Mouse (Mus musculus) thymus, adult 2 months (tissue): ENCODE results near the gene Irgq. TPM values are rescaled to one million over a fixed set of nuclear protein-coding genes. Genes with fewer than 3 reads are reported as not detected.
"Not testable (repeated sequence)": the region's sequence is repeated elsewhere in the genome, so short reads cannot be mapped to it uniquely, and the experiment has no call there.

ENCODE experiments used
- DNase-seq: peaks from one replicate; pipeline ENCODE4 v3.0.0; 2021
- H3K27ac ChIP-seq: fragments of 200-500 bp; 2 replicates; pipeline ENCODE4 v1.5.1; 2012; ENCODE audit warnings: low read length, control low read depth; ENCODE audit not compliant: control insufficient read depth, insufficient read depth
- H3K27me3 ChIP-seq: fragments of 200-500 bp; 2 replicates; pipeline ENCODE4 v1.6.1; 2012; ENCODE audit warnings: mild to moderate bottlenecking, low read length, moderate library complexity, mixed read lengths; ENCODE audit not compliant: control insufficient read depth, insufficient read depth
- H3K36me3 ChIP-seq: fragments of 200-500 bp; 2 replicates; pipeline ENCODE4 v1.6.1; 2012; ENCODE audit warnings: mild to moderate bottlenecking, low read length, moderate library complexity; ENCODE audit not compliant: control insufficient read depth, insufficient read depth
- H3K4me1 ChIP-seq: fragments of 200-500 bp; replicated peaks from 2 replicates; pipeline ENCODE4 v1.6.1; 2012; ENCODE audit warnings: low read length; ENCODE audit not compliant: control insufficient read depth, insufficient read depth
- H3K4me3 ChIP-seq: fragments of 200-500 bp; 2 replicates; pipeline ENCODE4 v1.5.1; 2012; ENCODE audit warnings: mild to moderate bottlenecking, low read length, control low read depth, moderate library complexity; ENCODE audit not compliant: control insufficient read depth, insufficient read depth
- CTCF ChIP-seq: fragments of 200-500 bp; IDR thresholded peaks from 2 replicates; pipeline ENCODE4 v1.5.1; 2012; ENCODE audit warnings: mild to moderate bottlenecking, control low read depth, low read length, moderate library complexity, borderline replicate concordance; ENCODE audit not compliant: control insufficient read depth, poor library complexity, insufficient read depth; ENCODE audit errors: extremely low read depth
- POLR2A ChIP-seq: fragments of 200-500 bp; IDR thresholded peaks from 2 replicates; pipeline ENCODE4 v1.6.1; 2012; ENCODE audit warnings: mild to moderate bottlenecking, low read length, control low read depth, moderate library complexity; ENCODE audit not compliant: control insufficient read depth, poor library complexity, insufficient read depth; ENCODE audit errors: extremely low read depth
- WGBS: fragments of 180-500 bp; shearing (Covaris S2); methylation state at CpG from one replicate; pipeline ENCODE4 v1.1.7; 2018; 5-methylcytosine and 5-hydroxymethylcytosine counted together
- polyA plus RNA-seq: library from polyadenylated mRNA; depleted of rRNA; stranded (reverse); fragments of >200 nt; gene quantifications from 2 replicates; pipeline ENCODE4 v1.2.3, GENCODE M21; 2012; rRNA removed

The Irgq gene
- polyA plus RNA-seq: 34.7 and 36.6 TPM in 2 replicates

DNA sequence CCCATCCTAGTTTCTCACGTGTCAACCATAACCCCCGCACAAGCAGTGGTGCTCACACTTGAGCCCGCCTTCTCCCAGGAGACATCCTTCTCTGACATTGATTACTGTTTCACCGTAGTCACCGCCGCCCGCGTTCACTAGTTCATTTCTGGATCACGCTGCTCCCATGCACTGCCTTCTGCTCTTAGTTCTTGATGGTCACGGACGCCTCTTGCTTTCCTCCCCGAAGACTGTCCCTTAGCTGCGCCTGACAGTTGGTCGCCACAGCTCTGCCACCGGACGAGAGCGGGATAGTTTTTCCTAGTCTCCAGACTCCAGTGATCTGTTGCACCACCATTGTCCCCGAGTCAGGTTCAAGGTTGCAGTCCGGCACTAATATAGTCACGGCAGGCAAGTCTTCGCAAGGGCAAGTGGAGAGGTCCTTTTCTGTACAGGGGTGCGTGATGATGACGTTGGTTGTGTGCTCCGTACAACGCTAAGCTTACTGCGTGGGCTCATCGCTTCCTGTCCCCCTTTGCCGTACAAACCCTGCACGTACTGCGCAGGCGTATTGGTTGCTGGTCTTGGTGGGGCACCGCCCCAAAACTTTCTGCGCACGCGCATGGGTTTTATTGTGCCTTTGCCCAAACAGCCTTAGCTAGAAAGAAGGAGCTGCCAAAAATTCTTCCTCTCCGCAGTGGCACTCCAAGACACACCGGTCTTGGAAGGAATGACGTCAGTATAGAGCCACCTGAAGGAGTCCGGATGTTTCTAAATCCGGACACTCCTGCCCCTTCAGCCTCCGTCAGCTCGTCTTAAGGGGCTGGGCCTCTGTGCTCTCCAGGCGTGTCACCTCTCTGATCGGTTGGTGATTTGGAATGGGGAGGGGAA lies at the start of gene Irgq:
Gene Irgq, plus strand, starts transcription at position 628 of the 870 bp plus-strand sequence.
- peak; percentile 97 for DNase-seq
- peak within 1 kb of the TSS; percentile 54; the same call in 1 of the 2 replicates for H3K27ac ChIP-seq
- H3K4me1 ChIP-seq: peaks cover 21% of the 10 kb centered on the region
- peak within 1 kb of the TSS; percentile 70 for H3K4me3 ChIP-seq
- H3K27me3 ChIP-seq: no peaks in the 10 kb centered on the region
- 0 out of 2 replicates have a peak, but pooled peaks have one; percentile 56 for TF ChIP-seq POLR2A
- TF ChIP-seq CTCF: peak; percentile 11; the same call in 1 of the 2 replicates
- H3K36me3 ChIP-seq: peaks cover 7% of the 10 kb centered on the region; the same call in 1 of the 2 replicates
- WGBS: under 1% methylated on average over 44 of the region's 44 CpGs

DNA sequence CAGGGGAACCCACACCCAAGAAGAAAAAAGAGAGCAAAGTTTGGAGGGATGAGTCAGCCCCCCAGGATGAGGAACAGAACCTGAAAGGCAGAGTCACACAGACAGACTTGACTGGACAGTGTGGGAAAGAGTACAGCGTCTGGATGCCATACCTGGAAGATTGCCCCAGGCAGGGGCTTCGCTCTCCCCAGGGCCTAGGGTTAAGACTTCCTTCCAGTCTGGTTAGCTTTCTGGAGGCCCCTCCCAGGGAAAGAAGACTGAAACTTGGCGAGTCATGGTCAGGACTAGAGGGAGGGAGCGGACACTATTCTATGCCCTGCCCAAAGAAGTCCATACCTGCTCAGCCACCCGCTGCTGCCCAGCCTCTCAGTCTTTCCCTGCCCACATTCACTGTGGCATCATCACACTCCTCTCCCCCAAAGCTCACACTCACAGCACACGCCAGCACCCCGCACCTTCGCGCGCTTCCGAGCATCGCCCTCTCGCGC lies 49.5 kb upstream of the Irgq start:
- 10% methylated on average over 14 of the region's 14 CpGs for WGBS
- H3K4me1 ChIP-seq: peaks cover 7% of the 10 kb centered on the region
- peak overlapping the region; percentile 81 for H3K4me3 ChIP-seq
- TF ChIP-seq CTCF (no peak), POLR2A (no peak)
- H3K36me3 ChIP-seq: no peaks in the 10 kb centered on the region
- peaks cover 11% of the 10 kb centered on the region; the same call in 1 of the 2 replicates for H3K27me3 ChIP-seq
- H3K27ac ChIP-seq: no peak overlapping the region
- no peak for DNase-seq

DNA sequence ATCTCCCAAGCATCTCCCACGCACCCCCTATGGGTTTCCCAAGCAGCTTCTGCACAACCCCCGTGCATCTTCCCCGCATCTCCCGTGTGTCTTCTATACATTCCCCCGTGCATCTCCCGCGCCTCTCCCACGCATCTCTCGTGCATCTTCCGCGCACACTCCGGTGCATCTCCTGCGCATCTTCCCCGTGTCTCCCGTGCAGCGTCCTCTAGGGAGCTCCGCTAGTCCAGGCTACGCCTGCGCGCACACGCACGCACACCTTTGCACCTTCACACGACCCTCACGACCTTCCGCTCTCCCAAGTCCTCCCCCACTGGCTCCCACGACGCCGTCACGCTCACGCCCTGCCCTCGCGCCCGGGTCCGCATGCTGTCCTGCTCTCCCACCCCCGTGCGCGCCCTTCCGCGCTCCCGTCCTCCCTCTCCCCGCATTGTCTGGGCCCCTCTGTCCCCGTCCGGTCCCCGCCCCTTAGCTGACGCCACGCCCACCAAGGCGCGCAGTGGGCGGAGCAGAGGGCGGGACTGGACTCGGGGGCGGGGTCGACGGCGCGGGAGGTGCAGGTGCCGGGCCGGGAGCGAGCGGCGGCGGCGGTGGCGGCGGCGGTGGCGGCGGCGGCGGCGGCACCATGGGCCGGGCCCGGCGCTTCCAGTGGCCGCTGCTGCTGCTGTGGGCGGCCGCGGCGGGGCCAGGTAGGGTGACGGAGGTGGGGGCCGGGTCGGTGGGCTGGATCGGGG lies 48.8 kb upstream of the Irgq start, which contains the start of gene Cadm4:
Gene Cadm4, plus strand, starts transcription at position 550 of the 734 bp plus-strand sequence.
- Histone ChIP-seq H3K4me1 (peaks cover 7% of the 10 kb centered on the region), H3K27me3 (peaks cover 11% of the 10 kb centered on the region; the same call in 1 of the 2 replicates), H3K4me3 (peak within 1 kb of the TSS; percentile 81), H3K27ac (no peak within 1 kb of the TSS), H3K36me3 (no peaks in the 10 kb centered on the region)
- DNase-seq: peak; percentile 87
- TF ChIP-seq POLR2A (no peak), CTCF (no peak)
- WGBS: 2% methylated on average over 83 of the region's 83 CpGs

DNA sequence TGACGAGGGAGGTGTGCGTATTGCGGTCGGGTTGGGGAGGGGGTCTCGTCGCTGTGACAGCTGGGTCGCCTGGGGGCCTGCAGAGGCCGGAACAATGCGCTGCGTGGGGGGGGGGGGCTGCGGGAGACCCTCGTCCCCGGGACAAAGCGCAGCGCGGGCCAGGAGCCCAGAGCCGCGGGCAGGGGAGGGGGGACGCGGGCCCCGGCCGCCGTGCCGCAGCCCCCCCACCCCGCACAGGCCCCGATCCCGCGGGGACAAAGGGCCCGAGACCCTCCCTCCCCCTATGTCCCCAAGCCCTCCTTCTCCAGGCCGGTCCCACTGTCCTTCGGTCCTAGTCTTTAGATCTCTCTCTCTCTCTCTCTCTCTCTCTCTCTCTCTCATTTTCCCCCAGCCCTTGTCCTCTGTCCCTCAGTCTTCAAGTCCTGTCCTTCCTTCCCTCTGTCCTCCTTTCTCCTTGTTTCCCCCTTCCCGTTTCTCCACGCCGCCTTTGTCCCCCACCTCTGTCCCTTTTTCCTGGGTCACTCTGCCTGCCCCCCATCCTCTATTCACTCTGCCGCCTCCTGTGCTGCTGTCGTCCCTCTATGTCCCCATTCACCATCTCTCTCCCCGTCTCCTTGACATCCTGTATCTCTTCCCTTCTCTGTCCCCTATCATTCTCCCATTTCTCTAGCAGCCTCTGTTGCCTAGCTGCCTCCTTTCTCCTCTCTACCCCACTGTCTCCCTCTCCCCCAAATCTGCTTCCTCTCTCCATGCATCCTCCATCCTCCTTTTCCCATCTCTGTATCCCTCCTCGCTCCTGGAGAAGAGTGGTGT lies 48.1 kb upstream of the Irgq start:
- DNase-seq: no peak
- no peak overlapping the region for H3K27ac ChIP-seq
- TF ChIP-seq POLR2A (no peak), CTCF (no peak)
- 7% methylated on average over 30 of the region's 38 CpGs for WGBS
- peaks cover 7% of the 10 kb centered on the region for H3K4me1 ChIP-seq
- peak overlapping the region; percentile 35 for H3K4me3 ChIP-seq
- H3K27me3 ChIP-seq: peaks cover 11% of the 10 kb centered on the region; the same call in 1 of the 2 replicates
- H3K36me3 ChIP-seq: no peaks in the 10 kb centered on the region

DNA sequence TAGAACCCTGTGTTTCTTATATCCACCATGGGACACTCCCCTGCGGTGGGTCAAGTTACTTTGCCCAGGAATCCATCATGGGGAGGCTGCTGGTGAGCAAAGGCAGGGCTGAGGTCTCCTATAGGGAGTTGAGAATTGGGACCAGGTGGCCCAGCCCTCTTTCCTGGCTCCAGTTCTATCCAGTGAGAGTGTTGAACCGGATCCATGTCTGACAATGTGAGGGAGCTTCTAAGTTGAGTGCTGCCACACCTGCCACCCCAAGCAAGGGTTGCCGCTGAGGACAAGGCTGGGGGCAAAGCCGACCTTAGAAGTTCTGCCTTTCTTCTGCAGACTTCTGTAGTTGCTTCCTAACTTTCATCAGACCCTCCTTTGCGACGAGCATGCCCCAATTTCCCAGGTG lies 47.2 kb upstream of the Irgq start:
- not testable (repeated sequence) for H3K27ac ChIP-seq, DNase-seq
- peaks cover 11% of the 10 kb centered on the region; the same call in 1 of the 2 replicates for H3K27me3 ChIP-seq

More for the DNA sequence above, 47.2 kb upstream of the Irgq start:
- not testable (repeated sequence) for H3K4me1 ChIP-seq, H3K4me3 ChIP-seq, H3K36me3 ChIP-seq
- WGBS: 33% methylated on average over 6 of the region's 6 CpGs
